In genomic region chr6:125215148-125215954, GRCm38 (mm10) we compare ENCODE assay signal across 7 mouse cellular contexts. TPM values are rescaled to one million over a fixed set of nuclear protein-coding genes. Genes with fewer than 3 reads are reported as not detected.
DNase-seq lines count a peak whose midpoint lies in the region; ATAC-seq lines count a peak whose summit lies in the region.

Vamp1 (plus strand) TSS chr6:125215551.

- H3K27me3 ChIP-seq in embryonic facial prominence, embryonic 11.5 days (ENCODE audit: control insufficient read depth, insufficient read depth, low read length), result peaks cover 2% of the 10 kb centered on the region; the same call in 1 of the 2 replicates
- H3K27me3 ChIP-seq in limb, embryonic 10.5 days (ENCODE audit: low read depth, poor library complexity, severe bottlenecking), result peaks cover 30% of the 10 kb centered on the region
- peaks cover 33% of the 10 kb centered on the region for H3K27me3 ChIP-seq in midbrain, embryonic 13.5 days

- under 1% methylated on average over 46 of the region's 48 CpGs for WGBS in embryonic facial prominence, embryonic 11.5 days
- WGBS in limb, embryonic 10.5 days, result under 1% methylated on average over 48 of the region's 48 CpGs
- under 1% methylated on average over 48 of the region's 48 CpGs for WGBS in midbrain, embryonic 13.5 days

- no peaks in the 10 kb centered on the region for H3K9me3 ChIP-seq in embryonic facial prominence, embryonic 11.5 days (replicated peaks; ENCODE audit: control insufficient read depth, low read length)
- H3K9me3 ChIP-seq in limb, embryonic 10.5 days (replicated peaks), result no peaks in the 10 kb centered on the region
- no peaks in the 10 kb centered on the region for H3K9me3 ChIP-seq in midbrain, embryonic 13.5 days

- no peak within 1 kb of the TSS for H3K27ac ChIP-seq in embryonic facial prominence, embryonic 11.5 days (replicated peaks; ENCODE audit: low read depth, low read length)
- peak within 1 kb of the TSS; percentile 86 for H3K27ac ChIP-seq in limb, embryonic 10.5 days
- peak within 1 kb of the TSS; percentile 77 for H3K27ac ChIP-seq in midbrain, embryonic 13.5 days

- H3K4me2 ChIP-seq in embryonic facial prominence, embryonic 11.5 days (ENCODE audit: low read depth, low read length), result peak within 1 kb of the TSS; percentile 96
- peak within 1 kb of the TSS; percentile 95 for H3K4me2 ChIP-seq in midbrain, embryonic 13.5 days (replicated peaks)

- H3K36me3 ChIP-seq in embryonic facial prominence, embryonic 11.5 days (replicated peaks; ENCODE audit: control insufficient read depth, insufficient read depth, low read depth, low read length), result no peaks in the 10 kb centered on the region
- H3K36me3 ChIP-seq in limb, embryonic 10.5 days, result no peaks in the 10 kb centered on the region
- H3K36me3 ChIP-seq in midbrain, embryonic 13.5 days, result no peaks in the 10 kb centered on the region; the same call in 1 of the 2 replicates

- ATAC-seq in embryonic facial prominence, embryonic 11.5 days (replicated peaks; ENCODE audit: insufficient number of reproducible peaks, low FRiP score, low TSS enrichment, low read depth), result peak; percentile 93
- peak; percentile 84 for ATAC-seq in granulocyte monocyte progenitor cell, adult 5-6 weeks (replicated peaks; ENCODE audit: poor library complexity, severe bottlenecking)
- ATAC-seq in midbrain, embryonic 13.5 days, result peak; percentile 97

- DNase-seq in adrenal gland, postnatal 14 days, result peak; percentile 96
- peak; percentile 96 for DNase-seq in embryonic facial prominence, embryonic 11.5 days (ENCODE audit: low spot score)
- peak; percentile 99 for DNase-seq in kidney, adult 11 months
- peak; percentile 86 for DNase-seq in limb, embryonic 10.5 days (ENCODE audit: low spot score)
- DNase-seq in spleen, adult 12 weeks (ENCODE audit: low spot score), result peak; percentile 86

- no peaks in the 10 kb centered on the region for H3K4me1 ChIP-seq in embryonic facial prominence, embryonic 11.5 days (ENCODE audit: control insufficient read depth, insufficient read depth, low read length)
- peaks cover 13% of the 10 kb centered on the region for H3K4me1 ChIP-seq in limb, embryonic 10.5 days
- H3K4me1 ChIP-seq in midbrain, embryonic 13.5 days (replicated peaks), result peaks cover 11% of the 10 kb centered on the region

- H3K9ac ChIP-seq in embryonic facial prominence, embryonic 11.5 days (replicated peaks; ENCODE audit: low read length), result peak within 1 kb of the TSS; percentile 79
- H3K9ac ChIP-seq in midbrain, embryonic 13.5 days (replicated peaks), result peak within 1 kb of the TSS; percentile 79

- H3K4me3 ChIP-seq in embryonic facial prominence, embryonic 11.5 days (ENCODE audit: low read depth, low read length), result peak within 1 kb of the TSS; percentile 73
- H3K4me3 ChIP-seq in limb, embryonic 10.5 days, result peak within 1 kb of the TSS; percentile 82
- peak within 1 kb of the TSS; percentile 72 for H3K4me3 ChIP-seq in midbrain, embryonic 13.5 days (replicated peaks)

RNA-seq across cellular contexts. Expression of gene Vamp1, which starts in this region (rescaled TPM):
- 31.8 and 42.6 TPM in 2 replicates for total RNA-seq in adrenal gland, postnatal 14 days (2021)
- polyA plus RNA-seq in embryonic facial prominence, embryonic 11.5 days (2014; fragmentation: Nextera tagmentation; extraction: Ambion mirVana), result 1.2 and 1.4 TPM in 2 replicates
- 26.0 and 40.2 TPM in 2 replicates for total RNA-seq in granulocyte monocyte progenitor cell, adult 5-6 weeks (2014; fragmentation: Nextera tagmentation)
- 6.3 and 7.1 TPM in 2 replicates for total RNA-seq in granulocyte monocyte progenitor cell, adult 5-6 weeks (2017)
- polyA plus RNA-seq in limb, embryonic 10.5 days (2016; fragmentation: Nextera tagmentation; extraction: Ambion mirVana), result 3.2 and 3.9 TPM in 2 replicates
- 7.7 and 8.8 TPM in 2 replicates for polyA plus RNA-seq in midbrain, embryonic 13.5 days (2015; fragmentation: Nextera tagmentation; extraction: Ambion mirVana)
